Mouse (Mus musculus) neural tube, embryonic 13.5 days (tissue): Measurements from ENCODE around the gene Chst8. TPM values are rescaled to one million over a fixed set of nuclear protein-coding genes. Genes with fewer than 3 reads are reported as not detected.
A peak's percentile ranks its signal among the peaks of the same experiment; 100 is the strongest.

Source experiments
- ATAC-seq: fragments of 200-750 bp; cut with Nextera tagmentation; 2 replicates; pipeline ENCODE4 v1.8.0; 2017; ENCODE audit warnings: low read depth, mild to moderate bottlenecking, moderate TSS enrichment, moderate library complexity
- H3K27ac ChIP-seq: fragments of 300-500 bp; sonication (generic); replicated peaks from 2 replicates; pipeline ENCODE4 v1.5.1; 2015; ENCODE audit warnings: moderate library complexity, mild to moderate bottlenecking, inconsistent platforms
- H3K27me3 ChIP-seq: fragments of 300-500 bp; sonication (generic); 2 replicates; pipeline ENCODE4 v1.6.1; 2015; ENCODE audit warnings: mild to moderate bottlenecking, inconsistent platforms
- H3K36me3 ChIP-seq: fragments of 300-500 bp; sonication (generic); 2 replicates; pipeline ENCODE4 v1.6.1; 2015; ENCODE audit warnings: mild to moderate bottlenecking, inconsistent platforms
- H3K4me1 ChIP-seq: fragments of 300-500 bp; sonication (generic); replicated peaks from 2 replicates; pipeline ENCODE4 v1.6.1; 2015; ENCODE audit warnings: inconsistent platforms
- H3K4me2 ChIP-seq: fragments of 300-500 bp; sonication (generic); 2 replicates; pipeline ENCODE4 v1.6.1; 2015; ENCODE audit warnings: inconsistent platforms, mild to moderate bottlenecking, moderate library complexity
- H3K4me3 ChIP-seq: fragments of 300-500 bp; sonication (generic); 2 replicates; pipeline ENCODE4 v1.5.1; 2015; ENCODE audit warnings: mild to moderate bottlenecking, inconsistent platforms
- H3K9ac ChIP-seq: fragments of 300-500 bp; sonication (generic); 2 replicates; pipeline ENCODE4 v1.6.1; 2015; ENCODE audit warnings: moderate library complexity, mild to moderate bottlenecking, inconsistent platforms
- H3K9me3 ChIP-seq: fragments of 300-500 bp; sonication (generic); 2 replicates; pipeline ENCODE4 v1.6.1; 2016; ENCODE audit warnings: inconsistent platforms
- WGBS: fragments of 180-500 bp; shearing (Covaris S2); methylation state at CpG from one replicate; pipeline ENCODE4 v1.1.7; 2015; 5-methylcytosine and 5-hydroxymethylcytosine counted together
- polyA plus RNA-seq: library from polyadenylated mRNA; unstranded; fragments of >200 nt; fragmentation: Nextera tagmentation; extraction: Ambion mirVana; gene quantifications from 2 replicates; pipeline ENCODE4 v1.2.1, GENCODE M21; 2015

Chst8 gene
- polyA plus RNA-seq, 1 experiment from 2014 or later, result 42.1 TPM

DNA sequence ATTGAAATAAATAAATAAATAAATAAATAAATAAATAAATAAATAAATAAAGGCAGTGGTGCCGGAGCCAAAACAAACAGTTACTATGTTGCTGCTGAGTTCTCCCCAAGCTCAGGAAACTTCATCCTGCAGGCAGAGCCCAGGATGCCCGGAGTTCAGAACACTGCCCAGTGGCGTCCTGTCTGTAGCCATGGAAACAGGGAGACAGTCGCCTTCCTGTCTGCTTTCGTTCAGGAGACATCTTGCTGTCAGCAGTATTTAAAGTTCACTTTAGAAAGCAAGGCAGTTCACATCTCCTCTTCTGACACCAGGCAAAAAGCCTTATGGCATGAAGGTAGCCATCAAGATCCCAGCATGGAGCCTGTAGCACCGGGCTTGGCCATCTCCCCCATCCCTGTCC is 8.0 kb upstream of the Chst8 start:
- ATAC-seq, result no peak
- WGBS, result 34% methylated on average over 6 of the region's 6 CpGs

DNA sequence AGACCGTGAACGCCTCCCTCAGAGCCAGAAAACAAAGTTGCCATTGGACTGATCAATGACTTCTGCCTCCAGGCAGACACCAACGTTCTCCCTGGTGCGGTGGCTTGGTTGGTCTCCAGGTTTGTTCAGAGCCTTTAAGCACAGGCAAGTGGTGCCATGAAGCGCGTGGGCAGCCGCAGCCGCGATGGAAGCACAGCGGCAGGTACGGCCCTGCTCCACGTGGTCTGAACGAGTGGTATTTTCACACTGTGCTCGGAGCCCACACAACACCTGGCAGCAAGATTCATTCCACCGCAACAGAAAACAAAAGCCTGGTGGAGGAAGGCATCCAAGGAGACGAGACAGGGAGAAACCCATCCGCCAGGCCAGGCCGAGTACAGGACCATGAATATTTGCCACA is 7.3 kb upstream of the Chst8 start:
- Histone ChIP-seq H3K27ac (no peak overlapping the region), H3K4me2 (no peak overlapping the region), H3K27me3 (peaks cover 4% of the 10 kb centered on the region), H3K9ac (no peak overlapping the region), H3K9me3 (no peaks in the 10 kb centered on the region), H3K4me3 (no peak overlapping the region), H3K4me1 (peaks cover 6% of the 10 kb centered on the region), H3K36me3 (no peaks in the 10 kb centered on the region)
- 85% methylated on average over 18 of the region's 18 CpGs for WGBS
- ATAC-seq, result no peak

More for the DNA sequence above, 8.0 kb upstream of the Chst8 start:
- Histone ChIP-seq H3K4me1 (peaks cover 6% of the 10 kb centered on the region), H3K27ac (no peak overlapping the region), H3K4me2 (no peak overlapping the region), H3K36me3 (no peaks in the 10 kb centered on the region), H3K9me3 (no peaks in the 10 kb centered on the region), H3K4me3 (no peak overlapping the region), H3K9ac (no peak overlapping the region; the same call in 1 of the 2 replicates), H3K27me3 (no peaks in the 10 kb centered on the region)

DNA sequence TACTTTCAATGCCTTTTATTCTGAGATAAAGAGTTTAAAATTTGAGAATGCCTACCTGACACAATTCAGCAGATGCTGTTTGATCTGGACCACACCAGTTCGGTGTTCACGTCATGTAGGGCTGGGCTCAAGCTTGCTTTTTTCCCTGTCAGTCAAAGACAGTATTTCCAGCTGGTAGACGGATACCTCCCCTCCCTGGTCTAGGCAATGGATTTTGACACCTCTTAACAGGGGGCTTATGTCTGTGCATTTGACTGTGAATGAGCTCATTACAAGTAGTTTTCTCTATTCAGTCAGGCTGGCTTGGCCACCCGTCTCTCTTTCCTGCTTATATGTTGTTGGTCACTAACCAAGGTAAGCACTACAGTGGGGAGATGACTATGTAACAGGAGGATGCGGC is 6.1 kb upstream of the Chst8 start:
- no peaks in the 10 kb centered on the region for H3K9me3 ChIP-seq
- WGBS, result 79% methylated on average over 5 of the region's 5 CpGs
- H3K27ac ChIP-seq, result no peak overlapping the region

DNA sequence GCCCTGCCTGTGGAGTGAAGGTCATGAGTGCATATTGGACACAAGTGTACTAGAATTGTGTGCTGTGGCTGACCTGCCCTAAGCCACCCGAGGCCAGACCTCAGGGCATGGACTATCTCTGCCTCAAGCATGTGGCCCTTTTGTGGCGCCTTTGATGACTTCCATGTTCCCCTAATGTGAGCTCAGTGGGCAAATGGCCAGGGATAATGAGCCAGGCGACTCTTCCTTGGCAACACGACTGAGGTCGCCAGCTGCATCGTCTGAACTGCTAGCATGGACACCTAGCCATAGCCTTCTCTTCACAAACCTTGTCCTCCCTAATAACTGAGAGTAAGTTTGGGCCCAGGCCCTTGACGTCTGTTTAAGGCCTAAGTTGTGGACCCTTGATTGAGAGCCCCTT is 4.5 kb upstream of the Chst8 start:
- H3K9ac ChIP-seq, result no peak overlapping the region
- peaks cover 30% of the 10 kb centered on the region for H3K27me3 ChIP-seq
- no peak for ATAC-seq
- no peak overlapping the region for H3K27ac ChIP-seq
- H3K4me1 ChIP-seq, result peaks cover 18% of the 10 kb centered on the region
- H3K4me2 ChIP-seq, result no peak overlapping the region
- 78% methylated on average over 7 of the region's 7 CpGs for WGBS
- H3K36me3 ChIP-seq, result no peaks in the 10 kb centered on the region
- no peak overlapping the region for H3K4me3 ChIP-seq
- no peaks in the 10 kb centered on the region for H3K9me3 ChIP-seq

More for the DNA sequence above, 6.1 kb upstream of the Chst8 start:
- H3K4me2 ChIP-seq, result no peak overlapping the region
- H3K4me1 ChIP-seq, result peaks cover 6% of the 10 kb centered on the region
- ATAC-seq, result no peak
- no peak overlapping the region for H3K4me3 ChIP-seq
- no peak overlapping the region for H3K9ac ChIP-seq
- H3K36me3 ChIP-seq, result no peaks in the 10 kb centered on the region
- H3K27me3 ChIP-seq, result peaks cover 15% of the 10 kb centered on the region

DNA sequence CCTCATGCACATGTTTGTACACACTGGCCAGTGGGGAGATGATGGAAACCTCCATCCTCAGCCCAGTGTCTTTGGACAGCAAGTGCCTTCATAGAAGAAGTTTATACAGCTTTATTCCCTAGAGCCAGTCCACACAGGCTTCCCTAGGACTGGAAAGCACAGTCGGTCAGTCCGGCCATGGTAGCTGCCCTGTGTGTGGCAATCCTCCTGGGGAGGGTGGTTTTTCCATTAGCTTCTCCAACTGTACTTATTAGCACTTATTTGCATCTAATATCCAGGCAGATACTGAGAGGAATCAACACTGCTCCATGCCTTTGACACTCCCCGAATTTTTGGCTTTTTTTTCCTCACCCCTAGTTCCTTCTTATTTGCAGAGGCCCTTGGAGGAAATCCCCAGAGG is 2.3 kb upstream of the Chst8 start:
- Histone ChIP-seq H3K9ac (no peak overlapping the region), H3K4me2 (no peak overlapping the region), H3K4me3 (no peak overlapping the region), H3K4me1 (peaks cover 31% of the 10 kb centered on the region), H3K9me3 (no peaks in the 10 kb centered on the region), H3K27me3 (peaks cover 52% of the 10 kb centered on the region), H3K27ac (no peak overlapping the region), H3K36me3 (no peaks in the 10 kb centered on the region)
- 83% methylated on average over 3 of the region's 3 CpGs for WGBS
- no peak for ATAC-seq

DNA sequence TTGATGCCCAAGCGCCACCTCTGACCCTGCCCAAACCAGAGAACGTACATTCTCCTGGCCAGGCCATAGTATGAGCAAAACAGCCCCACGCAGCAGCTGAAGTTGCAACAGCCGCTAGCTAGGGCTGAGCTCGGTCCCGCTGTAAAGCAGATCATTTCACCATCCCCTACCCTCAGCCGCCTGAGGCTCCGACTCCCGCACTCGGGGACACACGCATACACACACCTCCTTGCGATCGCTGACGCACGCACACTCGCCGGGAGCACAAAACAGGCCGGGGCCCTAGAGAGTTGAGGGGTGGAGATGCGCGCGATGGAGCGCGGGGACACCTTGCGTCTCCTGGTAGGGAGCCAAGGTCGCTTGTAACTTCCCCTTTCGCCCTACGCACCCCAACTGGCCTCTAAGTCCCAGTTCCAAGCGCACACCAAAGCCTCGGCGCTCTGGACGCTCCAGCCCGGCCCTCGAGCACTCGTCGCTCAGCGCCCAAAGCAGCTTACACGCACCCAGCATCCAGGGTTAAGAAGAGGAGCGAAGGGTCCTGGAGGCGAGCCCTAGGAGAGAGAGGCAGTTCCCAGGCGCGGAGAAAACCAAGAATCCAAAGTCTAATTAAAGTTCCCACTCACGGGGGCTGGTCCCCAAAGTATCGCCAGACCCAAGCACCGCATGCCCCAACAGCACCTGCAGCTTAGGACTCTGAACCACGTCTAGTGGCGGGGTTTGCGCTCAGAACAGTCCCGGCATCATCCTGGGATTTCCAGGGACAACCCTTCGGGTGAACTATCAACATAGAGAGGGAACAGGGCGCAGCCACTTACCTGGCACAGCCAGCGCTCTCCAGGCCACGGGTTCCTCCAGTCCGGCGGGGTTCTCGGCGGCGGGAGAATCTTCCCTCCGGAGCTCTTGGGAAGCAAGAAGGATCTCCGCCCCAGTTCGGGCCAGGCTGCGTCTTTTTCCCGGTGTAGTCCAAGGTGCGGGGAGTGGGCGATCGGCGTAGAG is 682 bp downstream of the Chst8 start:
- Histone ChIP-seq H3K4me2 (peak overlapping the region; percentile 83), H3K9me3 (no peaks in the 10 kb centered on the region), H3K9ac (peak overlapping the region; percentile 76), H3K4me3 (peak overlapping the region; percentile 64), H3K36me3 (no peaks in the 10 kb centered on the region), H3K27ac (peak overlapping the region; percentile 74), H3K27me3 (peaks cover 69% of the 10 kb centered on the region), H3K4me1 (peaks cover 55% of the 10 kb centered on the region)
- ATAC-seq, result peak; percentile 66
- WGBS, result under 1% methylated on average over 66 of the region's 66 CpGs

DNA sequence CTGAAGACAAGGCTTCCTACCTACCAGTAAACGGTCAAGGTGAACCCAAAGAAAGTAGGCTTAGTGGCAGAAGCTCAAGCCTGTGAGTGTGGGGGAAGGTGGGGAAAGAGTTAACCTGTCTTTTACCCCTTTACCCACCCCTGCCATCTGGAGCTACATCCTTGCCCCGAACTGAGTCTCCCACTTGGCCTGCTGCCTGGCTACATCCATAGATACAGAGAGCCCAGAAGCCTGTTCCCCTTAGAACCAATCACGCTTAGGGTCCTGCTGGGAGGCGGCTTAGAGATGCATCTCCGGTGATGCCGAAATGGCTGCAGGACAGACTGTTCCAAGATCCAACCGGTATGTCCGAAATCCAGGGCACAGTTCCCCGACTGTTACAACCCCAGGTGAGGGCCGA is 1.5 kb downstream of the Chst8 start:
- 2% methylated on average over 10 of the region's 10 CpGs for WGBS

DNA sequence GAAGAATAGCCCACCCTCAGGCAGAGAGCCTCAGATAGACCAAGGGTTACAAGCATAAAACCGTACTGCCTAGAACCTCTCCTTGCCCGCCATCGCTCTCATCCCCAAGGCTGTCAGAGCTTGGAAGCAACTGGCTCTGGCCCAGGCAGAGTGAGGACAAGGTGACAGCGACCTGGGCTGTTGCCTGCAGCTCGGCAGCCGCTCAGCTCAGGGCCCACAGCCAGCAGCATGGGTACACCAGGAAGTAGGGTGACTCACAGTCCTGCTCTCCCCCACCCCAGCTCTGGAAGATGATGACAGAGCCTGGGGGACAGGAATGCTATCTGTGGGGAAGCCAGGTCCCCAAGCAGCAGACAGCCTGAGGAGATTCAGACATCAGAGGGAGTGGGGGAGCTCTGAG is 6.2 kb downstream of the Chst8 start:
- no peak for ATAC-seq
- Histone ChIP-seq H3K9ac (no peak overlapping the region), H3K4me3 (no peak overlapping the region), H3K27ac (peak overlapping the region; percentile 33; the same call in 1 of the 2 replicates), H3K27me3 (peaks cover 32% of the 10 kb centered on the region), H3K4me1 (peaks cover 69% of the 10 kb centered on the region), H3K9me3 (no peaks in the 10 kb centered on the region), H3K36me3 (no peaks in the 10 kb centered on the region), H3K4me2 (no peak overlapping the region)
- WGBS, result 79% methylated on average over 6 of the region's 6 CpGs

More for the DNA sequence above, 1.5 kb downstream of the Chst8 start:
- H3K4me3 ChIP-seq, result peak overlapping the region; percentile 64
- H3K9me3 ChIP-seq, result no peaks in the 10 kb centered on the region
- H3K27me3 ChIP-seq, result peaks cover 69% of the 10 kb centered on the region
- H3K9ac ChIP-seq, result peak overlapping the region; percentile 76
- no peaks in the 10 kb centered on the region for H3K36me3 ChIP-seq
- H3K4me2 ChIP-seq, result peak overlapping the region; percentile 83
- H3K27ac ChIP-seq, result peak overlapping the region; percentile 74
- no peak for ATAC-seq
- peaks cover 63% of the 10 kb centered on the region for H3K4me1 ChIP-seq

DNA sequence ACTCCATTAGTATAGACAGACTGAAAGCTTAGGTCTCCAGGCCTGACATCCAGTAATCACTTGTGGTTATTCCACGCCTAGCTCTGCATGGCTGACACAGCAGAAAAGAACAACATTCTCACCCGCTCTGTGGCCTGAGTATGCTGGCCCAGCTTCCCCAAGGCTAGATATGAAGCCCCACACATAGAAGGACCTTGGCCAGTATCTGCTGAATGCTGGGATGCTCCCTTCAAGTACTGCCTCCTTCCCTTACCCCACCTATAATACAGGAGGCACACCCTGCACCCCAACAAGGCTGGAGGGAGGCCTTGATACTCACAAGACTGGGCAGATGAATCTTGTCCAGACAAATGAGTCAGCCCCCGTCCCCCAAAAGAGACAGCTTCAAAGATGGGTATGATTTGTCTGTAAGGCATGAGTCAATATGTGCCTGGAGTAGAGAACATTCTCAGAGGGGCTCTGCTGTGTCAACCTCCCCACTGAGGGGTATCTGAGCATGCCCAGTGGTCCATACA is 6.8 kb downstream of the Chst8 start:
- Histone ChIP-seq H3K4me3 (no peak overlapping the region), H3K9ac (no peak overlapping the region), H3K4me1 (peaks cover 68% of the 10 kb centered on the region), H3K36me3 (no peaks in the 10 kb centered on the region), H3K9me3 (no peaks in the 10 kb centered on the region), H3K27ac (peak overlapping the region; percentile 33; the same call in 1 of the 2 replicates), H3K27me3 (peaks cover 26% of the 10 kb centered on the region), H3K4me2 (no peak overlapping the region)
- no peak for ATAC-seq
- 84% methylated on average over 3 of the region's 3 CpGs for WGBS

DNA sequence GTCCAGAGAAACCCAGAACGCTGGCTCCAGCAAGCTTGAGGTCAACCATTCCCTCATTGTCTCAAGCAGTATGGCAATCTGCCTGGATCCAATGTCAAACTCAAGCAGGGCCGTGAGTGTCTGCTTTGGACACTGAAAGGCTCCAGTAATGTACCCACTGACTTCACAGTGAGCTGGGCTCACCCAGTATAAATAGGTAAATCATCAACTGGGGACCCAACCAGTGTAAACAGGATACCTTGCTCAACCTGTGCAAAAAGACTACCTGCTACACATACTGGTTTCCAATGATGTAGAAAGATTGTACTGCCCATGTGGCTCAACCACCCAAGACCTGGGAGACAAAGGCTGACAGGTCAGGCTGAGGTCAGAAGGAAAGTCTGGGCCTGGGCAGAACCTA is 7.5 kb downstream of the Chst8 start:
- Histone ChIP-seq H3K4me1 (peaks cover 71% of the 10 kb centered on the region), H3K4me3 (no peak overlapping the region), H3K4me2 (no peak overlapping the region), H3K36me3 (no peaks in the 10 kb centered on the region), H3K27ac (peak overlapping the region; percentile 77), H3K27me3 (peaks cover 19% of the 10 kb centered on the region), H3K9me3 (no peaks in the 10 kb centered on the region), H3K9ac (no peak overlapping the region)
- ATAC-seq, result no peak
- 80% methylated on average over 2 of the region's 2 CpGs for WGBS

DNA sequence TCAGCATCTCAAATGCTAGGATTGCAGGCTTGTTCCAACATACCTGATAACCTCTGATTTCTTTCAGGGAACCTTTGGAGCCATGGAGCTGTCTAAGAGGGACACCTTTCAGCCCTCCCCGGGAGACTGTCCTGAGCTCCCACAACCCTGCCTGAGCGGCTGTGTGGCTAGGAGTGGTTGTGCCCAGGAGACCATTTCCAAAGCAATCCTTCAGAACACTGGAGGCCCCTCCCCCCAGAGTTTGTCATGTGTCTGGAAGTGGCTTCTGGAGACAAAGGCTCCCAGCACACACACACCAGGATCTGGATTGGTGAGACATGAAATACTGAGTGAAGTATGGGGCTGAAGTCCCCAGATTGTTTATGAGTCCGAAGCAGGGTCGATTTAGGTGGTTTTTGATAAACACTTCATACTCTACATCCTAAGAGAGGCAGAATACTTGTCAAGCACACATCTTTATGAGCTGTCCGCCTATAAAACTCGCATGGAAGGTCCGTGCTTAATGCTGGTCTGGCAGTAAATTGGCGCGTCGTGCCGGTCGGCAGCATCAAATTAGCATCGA is 12.5 kb downstream of the Chst8 start:
- Histone ChIP-seq H3K36me3 (no peaks in the 10 kb centered on the region), H3K27ac (peak overlapping the region; percentile 87), H3K9me3 (no peaks in the 10 kb centered on the region), H3K27me3 (no peaks in the 10 kb centered on the region), H3K4me3 (no peak overlapping the region), H3K9ac (peak overlapping the region; percentile 35; the same call in 1 of the 2 replicates), H3K4me2 (peak overlapping the region; percentile 43), H3K4me1 (peaks cover 62% of the 10 kb centered on the region)
- peak; percentile 60 for ATAC-seq
- WGBS, result 8% methylated on average over 13 of the region's 13 CpGs

DNA sequence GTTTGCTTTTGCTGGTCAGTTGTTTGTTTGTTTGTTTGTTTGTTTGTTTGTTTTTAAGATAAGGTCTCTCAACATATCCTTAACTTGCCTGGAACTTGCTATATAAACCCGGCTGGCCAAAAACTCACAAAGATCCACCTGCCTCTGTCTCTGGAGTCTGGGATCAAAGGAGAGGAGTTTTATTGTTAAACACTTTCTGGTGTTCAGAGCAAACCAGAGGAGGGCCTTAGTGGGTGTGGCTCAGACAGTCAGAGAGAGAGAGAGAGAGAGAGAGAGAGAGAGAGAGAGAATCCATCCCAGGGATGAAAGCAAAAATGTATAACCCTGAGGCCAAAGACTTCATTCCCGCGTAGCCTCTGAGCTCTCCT is 13.1 kb downstream of the Chst8 start:
- WGBS, result 11% methylated on average over 3 of the region's 3 CpGs
- no peak overlapping the region for H3K4me3 ChIP-seq
- H3K36me3 ChIP-seq, result no peaks in the 10 kb centered on the region
- no peaks in the 10 kb centered on the region for H3K9me3 ChIP-seq
- 0 out of 2 replicates have a peak, but pooled peaks have one; percentile 16 for ATAC-seq
- H3K9ac ChIP-seq, result peak overlapping the region; percentile 35
- H3K4me2 ChIP-seq, result peak overlapping the region; percentile 43
- H3K27ac ChIP-seq, result peak overlapping the region; percentile 87
- peaks cover 55% of the 10 kb centered on the region for H3K4me1 ChIP-seq
- H3K27me3 ChIP-seq, result no peaks in the 10 kb centered on the region
